Comparison of ENCODE assay signal across 9 mouse cellular contexts in genomic region chr17:7875941-7876461, GRCm38 (mm10). TPM values are rescaled to one million over a fixed set of nuclear protein-coding genes. Genes with fewer than 3 reads are reported as not detected.
DNase-seq lines count a peak whose midpoint lies in the region; ATAC-seq lines count a peak whose summit lies in the region.
"Had no signal": no experiment of that assay in that cellular context is flagged by ENCODE, and none has a peak within 500 bp of the region (broad histone marks: within the 10 kb centered on the region; RNA-seq: fewer than 3 reads in every experiment).

No protein-coding gene starts in this region.

- no peak overlapping the region for H3K9ac ChIP-seq in embryonic facial prominence, embryonic 13.5 days
- no peak overlapping the region for H3K9ac ChIP-seq in forebrain, embryonic 15.5 days (replicated peaks)
- H3K9ac ChIP-seq: hindbrain, embryonic 15.5 days had no signal

- H3K36me3 ChIP-seq in embryonic facial prominence, embryonic 13.5 days: no peaks in the 10 kb centered on the region
- H3K36me3 ChIP-seq in limb, embryonic 10.5 days: no peaks in the 10 kb centered on the region
- no peaks in the 10 kb centered on the region for H3K36me3 ChIP-seq in forebrain, embryonic 15.5 days
- H3K36me3 ChIP-seq: hindbrain, embryonic 15.5 days had no signal

- H3K4me1 ChIP-seq in embryonic facial prominence, embryonic 13.5 days: peaks cover 17% of the 10 kb centered on the region
- H3K4me1 ChIP-seq in limb, embryonic 10.5 days: peaks cover 23% of the 10 kb centered on the region
- H3K4me1 ChIP-seq in forebrain, embryonic 15.5 days: no peaks in the 10 kb centered on the region

- no peaks in the 10 kb centered on the region for H3K27me3 ChIP-seq in embryonic facial prominence, embryonic 13.5 days
- no peaks in the 10 kb centered on the region for H3K27me3 ChIP-seq in limb, embryonic 10.5 days (ENCODE audit: low read depth, poor library complexity, severe bottlenecking)
- H3K27me3 ChIP-seq in forebrain, embryonic 15.5 days: no peaks in the 10 kb centered on the region
- H3K27me3 ChIP-seq: hindbrain, embryonic 15.5 days had no signal

- no peaks in the 10 kb centered on the region for H3K9me3 ChIP-seq in embryonic facial prominence, embryonic 13.5 days
- H3K9me3 ChIP-seq in limb, embryonic 10.5 days (replicated peaks): no peaks in the 10 kb centered on the region
- no peaks in the 10 kb centered on the region for H3K9me3 ChIP-seq in forebrain, embryonic 15.5 days
- H3K9me3 ChIP-seq: hindbrain, embryonic 15.5 days had no signal

- H3K4me3 ChIP-seq in embryonic facial prominence, embryonic 13.5 days: no peak overlapping the region
- H3K4me3 ChIP-seq in limb, embryonic 10.5 days: no peak overlapping the region
- no peak overlapping the region for H3K4me3 ChIP-seq in forebrain, embryonic 15.5 days
- H3K4me3 ChIP-seq: hindbrain, embryonic 15.5 days had no signal

- WGBS in embryonic facial prominence, embryonic 13.5 days: 21% methylated on average over 12 of the region's 12 CpGs
- 41% methylated on average over 12 of the region's 12 CpGs for WGBS in limb, embryonic 10.5 days
- 33% methylated on average over 12 of the region's 12 CpGs for WGBS in forebrain, embryonic 15.5 days

- intact Hi-C loops in left cerebral cortex, postnatal 25 days (cut with DNase I): no loop called here

- ATAC-seq in embryonic facial prominence, embryonic 13.5 days (ENCODE audit: insufficient number of reproducible peaks, insufficient read depth, low FRiP score, low TSS enrichment, low read depth): no peak
- no peak for ATAC-seq in forebrain, embryonic 15.5 days (replicated peaks)

- peak overlapping the region; percentile 30 for H3K4me2 ChIP-seq in embryonic facial prominence, embryonic 13.5 days
- no peak overlapping the region for H3K4me2 ChIP-seq in forebrain, embryonic 15.5 days (replicated peaks)
- H3K4me2 ChIP-seq: hindbrain, embryonic 15.5 days had no signal

- peak overlapping the region; percentile 72 for H3K27ac ChIP-seq in embryonic facial prominence, embryonic 13.5 days
- 0 out of 2 replicates have a peak overlapping the region, but pooled peaks have one; percentile 50 for H3K27ac ChIP-seq in limb, embryonic 10.5 days
- H3K27ac ChIP-seq in forebrain, embryonic 15.5 days (replicated peaks): no peak overlapping the region
- H3K27ac ChIP-seq: hindbrain, embryonic 15.5 days had no signal

- peak; percentile 42 for DNase-seq in retina, postnatal 1 day
- no peak for DNase-seq in retina, embryonic 14.5 days (ENCODE audit: low spot score)
- peak; percentile 45 for DNase-seq in limb, embryonic 10.5 days (ENCODE audit: low spot score)
- peak; percentile 88 for DNase-seq in testis, postnatal 10 days (ENCODE audit: low spot score)
- DNase-seq in left cerebral cortex, postnatal 25 days (ENCODE audit: low spot score in 2 of 2): no peak
- no peak for DNase-seq in cerebellum, postnatal 25 days

RNA-seq across cellular contexts. Expression of gene Fndc1, which starts 48.9 kb away (rescaled TPM):
- 22.5 and 23.5 TPM in 2 replicates for polyA plus RNA-seq in embryonic facial prominence, embryonic 13.5 days (2015; fragmentation: Nextera tagmentation; extraction: Ambion mirVana)
- polyA plus RNA-seq in limb, embryonic 10.5 days (2016; fragmentation: Nextera tagmentation; extraction: Ambion mirVana): 0.30 and 0.55 TPM in 2 replicates
- total RNA-seq in left cerebral cortex, postnatal 25 days (2021): 1 to 10 TPM; 5.9 to 7.0 TPM
- 2.0 and 2.5 TPM in 2 replicates for polyA plus RNA-seq in forebrain, embryonic 15.5 days (2015; fragmentation: Nextera tagmentation; extraction: Ambion mirVana)

RNA-seq across cellular contexts. Expression of gene Tagap, which starts 49.8 kb away (rescaled TPM):
- polyA plus RNA-seq in embryonic facial prominence, embryonic 13.5 days (2015; fragmentation: Nextera tagmentation; extraction: Ambion mirVana): 0.65 and 0.66 TPM in 2 replicates
- polyA plus RNA-seq in limb, embryonic 10.5 days (2016; fragmentation: Nextera tagmentation; extraction: Ambion mirVana): 0.19 and 0.26 TPM in 2 replicates
- 1 to 10 TPM; 4.9 to 5.8 TPM for total RNA-seq in left cerebral cortex, postnatal 25 days (2021)
- polyA plus RNA-seq in forebrain, embryonic 15.5 days (2015; fragmentation: Nextera tagmentation; extraction: Ambion mirVana): 0.36 and 0.41 TPM in 2 replicates

Comparison
In these comparisons a context has a peak if more than half of its experiments do, and no peak if none do; other contexts are left out.
1. DNase-seq: peak in retina, postnatal 1 day (single experiment), limb, embryonic 10.5 days (single experiment) and testis, postnatal 10 days (single experiment); none in retina, embryonic 14.5 days (single experiment), left cerebral cortex, postnatal 25 days (0 of 2) and cerebellum, postnatal 25 days (0 of 2).